Mouse (Mus musculus): ENCODE data around the gene Rusc1. TPM values are rescaled to one million over a fixed set of nuclear protein-coding genes. Genes with fewer than 3 reads are reported as not detected.
A peak's percentile ranks its signal among the peaks of the same experiment; 100 is the strongest.

Gene Rusc1
- polyA plus RNA-seq, 1 experiment from 2014 or later, result 11.6 TPM

DNA sequence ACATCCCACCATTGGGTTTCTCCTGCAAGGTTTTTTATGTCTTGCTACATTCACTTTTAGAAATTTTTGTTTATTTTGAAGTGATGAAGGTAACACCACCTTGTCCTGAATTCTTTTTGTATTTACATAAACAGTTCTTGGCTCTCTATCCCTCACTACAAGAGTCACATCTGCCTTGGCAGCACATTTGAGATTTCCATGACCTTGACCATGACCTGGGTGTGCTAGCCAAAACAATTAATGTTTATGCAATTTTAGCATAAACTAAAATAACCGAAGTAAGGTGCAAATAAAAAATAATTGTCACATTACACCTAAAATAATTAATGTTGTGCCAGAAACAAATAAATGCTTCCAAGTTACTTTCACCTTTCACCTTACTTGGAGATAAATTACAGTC is 15.0 kb upstream of the Rusc1 start:
- H3K27me3 ChIP-seq (ENCODE audit: insufficient read depth, poor library complexity, severe bottlenecking), result no peaks in the 10 kb centered on the region
- DNase-seq (ENCODE audit: low spot score), result no peak
- H3K36me3 ChIP-seq, result no peaks in the 10 kb centered on the region
- H3K27ac ChIP-seq, result no peak overlapping the region
- WGBS, result 60% methylated on average over 1 of the region's 1 CpGs
- no peak overlapping the region for H3K4me3 ChIP-seq
- 0 out of 2 replicates have a peak, but pooled peaks cover 3% of the 10 kb centered on the region for H3K4me1 ChIP-seq
- H3K9me3 ChIP-seq, result no peaks in the 10 kb centered on the region

- Histone ChIP-seq H3K27ac (no peak overlapping the region), H3K36me3 (no peaks in the 10 kb centered on the region), H3K4me3 (no peak overlapping the region), H3K4me1 (0 out of 2 replicates have a peak, but pooled peaks cover 3% of the 10 kb centered on the region), H3K9me3 (no peaks in the 10 kb centered on the region), H3K27me3 (ENCODE audit: insufficient read depth, poor library complexity, severe bottlenecking) (no peaks in the 10 kb centered on the region)
- DNase-seq (ENCODE audit: low spot score), result no peak
- 54% methylated on average over 3 of the region's 3 CpGs for WGBS
Observed at GRCm38 (mm10) chr3:89107545-89107944, 14.4 kb upstream of the Rusc1 start.

- DNase-seq (ENCODE audit: low spot score), result no peak
- peaks cover 3% of the 10 kb centered on the region; the same call in 1 of the 2 replicates for H3K4me1 ChIP-seq
- H3K36me3 ChIP-seq, result no peaks in the 10 kb centered on the region
- no peak overlapping the region for H3K4me3 ChIP-seq
- H3K9me3 ChIP-seq, result no peaks in the 10 kb centered on the region
- no peaks in the 10 kb centered on the region for H3K27me3 ChIP-seq (ENCODE audit: insufficient read depth, poor library complexity, severe bottlenecking)
- no peak overlapping the region for H3K27ac ChIP-seq
Observed at GRCm38 (mm10) chr3:89106881-89107280, 13.8 kb upstream of the Rusc1 start.

DNA sequence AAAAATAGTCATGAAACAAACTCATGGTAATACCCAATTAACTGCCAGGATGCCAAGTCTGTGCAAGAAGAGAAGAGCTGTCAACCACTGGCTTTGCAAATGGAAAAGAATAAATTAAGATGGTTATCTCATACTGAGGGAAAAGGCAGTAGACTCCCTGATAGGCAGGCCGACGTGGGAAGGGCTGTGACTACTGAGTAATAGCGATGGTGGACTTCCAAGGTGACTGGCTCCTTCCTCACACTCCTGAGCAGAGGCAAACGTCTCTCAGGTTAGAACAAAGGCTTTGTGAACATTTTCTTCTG is 10.1 kb upstream of the Rusc1 start:
- WGBS, result 68% methylated on average over 4 of the region's 4 CpGs

GRCm38 (mm10) chr3:89102495-89103290 is 9.6 kb upstream of the Rusc1 start:
- 63% methylated on average over 12 of the region's 12 CpGs for WGBS
- Histone ChIP-seq H3K36me3 (peaks cover 27% of the 10 kb centered on the region), H3K27ac (peak overlapping the region; percentile 71), H3K9me3 (no peaks in the 10 kb centered on the region), H3K4me3 (peak overlapping the region; percentile 73), H3K27me3 (ENCODE audit: insufficient read depth, poor library complexity, severe bottlenecking) (no peaks in the 10 kb centered on the region), H3K4me1 (peaks cover 20% of the 10 kb centered on the region)
- no peak for DNase-seq (ENCODE audit: low spot score)

More for the DNA sequence above, 10.1 kb upstream of the Rusc1 start:
- no peaks in the 10 kb centered on the region for H3K27me3 ChIP-seq (ENCODE audit: insufficient read depth, poor library complexity, severe bottlenecking)
- DNase-seq (ENCODE audit: low spot score), result no peak
- H3K9me3 ChIP-seq, result no peaks in the 10 kb centered on the region
- H3K4me1 ChIP-seq, result peaks cover 20% of the 10 kb centered on the region
- no peak overlapping the region for H3K4me3 ChIP-seq
- H3K36me3 ChIP-seq, result peaks cover 21% of the 10 kb centered on the region
- peak overlapping the region; percentile 71; the same call in 1 of the 2 replicates for H3K27ac ChIP-seq

DNA sequence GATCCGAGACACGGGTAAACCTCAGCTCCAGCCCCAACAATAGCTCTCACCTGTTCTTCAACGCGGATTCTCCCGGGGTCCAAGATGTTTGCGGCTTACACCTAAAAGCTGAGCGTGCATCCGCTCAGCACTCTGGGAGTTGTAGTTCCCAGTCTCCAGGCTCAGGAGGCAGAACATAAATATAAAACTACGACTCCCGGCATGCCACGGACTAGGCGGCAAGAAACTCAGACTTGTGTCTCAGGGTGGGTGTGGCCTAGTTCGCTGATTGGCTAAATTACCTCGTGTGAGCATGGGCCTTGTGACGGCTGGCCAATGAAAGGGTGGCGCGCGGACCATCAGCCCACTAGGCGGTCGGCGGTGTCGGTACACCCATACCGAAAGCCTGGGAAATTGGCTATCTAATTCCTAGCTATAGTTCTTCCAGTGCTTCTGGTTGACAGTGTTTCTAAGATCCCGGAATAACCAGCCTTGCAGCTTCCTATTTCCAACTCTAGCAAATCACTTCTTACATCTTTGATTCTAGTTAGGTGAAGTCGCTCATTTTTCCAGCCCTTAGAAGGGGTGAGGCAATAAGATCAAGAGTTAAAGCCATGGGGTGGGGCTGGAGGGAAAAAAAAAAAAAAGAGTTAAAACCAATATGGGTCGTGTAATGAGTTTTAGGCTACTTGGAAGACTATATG is 8.8 kb upstream of the Rusc1 start, which contains the start of gene Fdps:
Gene Fdps, minus strand, starts transcription at position 148 of the 683 bp plus-strand sequence.
- peak within 1 kb of the TSS; percentile 73 for H3K4me3 ChIP-seq
- under 1% methylated on average over 26 of the region's 26 CpGs for WGBS
- peak; percentile 99 for DNase-seq (ENCODE audit: low spot score)
- H3K9me3 ChIP-seq, result no peaks in the 10 kb centered on the region
- H3K27me3 ChIP-seq (ENCODE audit: insufficient read depth, poor library complexity, severe bottlenecking), result no peaks in the 10 kb centered on the region
- peaks cover 20% of the 10 kb centered on the region for H3K4me1 ChIP-seq
- peaks cover 34% of the 10 kb centered on the region for H3K36me3 ChIP-seq
- H3K27ac ChIP-seq, result peak within 1 kb of the TSS; percentile 84

GRCm38 (mm10) chr3:89101459-89101811 is 8.3 kb upstream of the Rusc1 start:
- DNase-seq (ENCODE audit: low spot score), result no peak
- Histone ChIP-seq H3K4me3 (peak overlapping the region; percentile 73), H3K4me1 (peaks cover 17% of the 10 kb centered on the region), H3K9me3 (no peaks in the 10 kb centered on the region), H3K36me3 (peaks cover 39% of the 10 kb centered on the region), H3K27me3 (ENCODE audit: insufficient read depth, poor library complexity, severe bottlenecking) (no peaks in the 10 kb centered on the region), H3K27ac (peak overlapping the region; percentile 84)
- under 1% methylated on average over 19 of the region's 19 CpGs for WGBS

GRCm38 (mm10) chr3:89100811-89101210 is 7.7 kb upstream of the Rusc1 start, which contains the start of gene Gm43738:
Gene Gm43738 (minus strand): TSS chr3:89101099.
- 55% methylated on average over 7 of the region's 7 CpGs for WGBS
- H3K27ac ChIP-seq, result peak within 1 kb of the TSS; percentile 84
- no peak for DNase-seq (ENCODE audit: low spot score)

GRCm38 (mm10) chr3:89094021-89094420 is 910 bp upstream of the Rusc1 start:
- Histone ChIP-seq H3K4me3 (no peak overlapping the region), H3K27me3 (ENCODE audit: insufficient read depth, poor library complexity, severe bottlenecking) (peaks cover 42% of the 10 kb centered on the region), H3K27ac (no peak overlapping the region), H3K36me3 (peaks cover 53% of the 10 kb centered on the region), H3K4me1 (peaks cover 44% of the 10 kb centered on the region), H3K9me3 (no peaks in the 10 kb centered on the region)
- 88% methylated on average over 10 of the region's 10 CpGs for WGBS
- DNase-seq (ENCODE audit: low spot score), result no peak

More at GRCm38 (mm10) chr3:89100811-89101210, 7.7 kb upstream of the Rusc1 start, which contains the start of gene Gm43738:
- Histone ChIP-seq H3K4me1 (peaks cover 17% of the 10 kb centered on the region), H3K27me3 (ENCODE audit: insufficient read depth, poor library complexity, severe bottlenecking) (no peaks in the 10 kb centered on the region), H3K9me3 (no peaks in the 10 kb centered on the region), H3K4me3 (peak within 1 kb of the TSS; percentile 73), H3K36me3 (peaks cover 45% of the 10 kb centered on the region)

- no peak for DNase-seq (ENCODE audit: low spot score)
- Histone ChIP-seq H3K27me3 (ENCODE audit: insufficient read depth, poor library complexity, severe bottlenecking) (peaks cover 56% of the 10 kb centered on the region), H3K4me1 (peaks cover 56% of the 10 kb centered on the region)
Observed at GRCm38 (mm10) chr3:89092509-89093090, 511 bp downstream of the Rusc1 start.

DNA sequence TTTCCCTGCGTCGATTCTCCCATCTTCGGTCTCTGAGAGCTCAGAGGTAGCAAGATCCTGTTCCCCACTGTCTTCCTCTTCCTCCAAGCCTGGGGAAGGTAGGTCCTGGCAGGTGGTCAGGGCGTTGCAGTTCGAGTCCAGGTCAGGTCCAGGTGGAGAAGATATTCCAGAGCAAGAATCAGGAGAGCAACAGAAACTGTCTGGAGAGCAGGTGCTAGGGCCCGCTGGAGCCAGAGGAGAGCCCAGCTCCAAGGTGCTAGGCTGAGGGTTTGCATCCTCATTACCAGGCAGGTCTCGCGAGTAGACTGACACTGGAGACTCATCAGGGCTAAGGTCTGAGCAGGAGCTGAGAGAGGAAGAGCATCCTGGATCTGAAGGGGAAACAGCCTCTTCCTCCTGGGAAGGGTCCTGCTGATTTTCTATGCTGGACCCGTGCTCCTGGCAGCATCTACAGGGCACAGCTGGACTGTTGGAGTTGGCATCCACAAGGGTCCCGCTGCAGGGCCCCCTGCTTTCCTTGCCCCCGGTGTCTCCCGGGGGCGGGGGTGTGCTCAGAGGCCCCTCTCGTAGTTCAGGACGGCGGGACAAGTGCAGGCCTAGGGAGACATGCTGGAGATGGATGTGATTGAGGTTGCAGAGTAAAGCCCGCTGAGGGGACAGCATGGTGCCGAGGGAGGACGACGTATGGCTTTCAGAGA is 1.2 kb downstream of the Rusc1 start:
- 10% methylated on average over 20 of the region's 20 CpGs for WGBS
- Histone ChIP-seq H3K4me3 (peak overlapping the region; percentile 67), H3K27ac (0 out of 2 replicates have a peak overlapping the region, but pooled peaks have one; percentile 3), H3K36me3 (peaks cover 34% of the 10 kb centered on the region), H3K27me3 (ENCODE audit: insufficient read depth, poor library complexity, severe bottlenecking) (peaks cover 57% of the 10 kb centered on the region), H3K4me1 (peaks cover 58% of the 10 kb centered on the region), H3K9me3 (no peaks in the 10 kb centered on the region)
- peak; percentile 61 for DNase-seq (ENCODE audit: low spot score)

More at GRCm38 (mm10) chr3:89092509-89093090, 511 bp downstream of the Rusc1 start:
- Histone ChIP-seq H3K36me3 (peaks cover 40% of the 10 kb centered on the region), H3K27ac (no peak overlapping the region), H3K4me3 (peak overlapping the region; percentile 67), H3K9me3 (no peaks in the 10 kb centered on the region)
- WGBS, result 24% methylated on average over 11 of the region's 11 CpGs

All from heart, embryonic 10.5 days (tissue).